Mouse (Mus musculus): ENCODE results near the gene Aes.
A peak's percentile ranks its signal among the peaks of the same experiment; 100 is the strongest.

The Aes gene

DNA sequence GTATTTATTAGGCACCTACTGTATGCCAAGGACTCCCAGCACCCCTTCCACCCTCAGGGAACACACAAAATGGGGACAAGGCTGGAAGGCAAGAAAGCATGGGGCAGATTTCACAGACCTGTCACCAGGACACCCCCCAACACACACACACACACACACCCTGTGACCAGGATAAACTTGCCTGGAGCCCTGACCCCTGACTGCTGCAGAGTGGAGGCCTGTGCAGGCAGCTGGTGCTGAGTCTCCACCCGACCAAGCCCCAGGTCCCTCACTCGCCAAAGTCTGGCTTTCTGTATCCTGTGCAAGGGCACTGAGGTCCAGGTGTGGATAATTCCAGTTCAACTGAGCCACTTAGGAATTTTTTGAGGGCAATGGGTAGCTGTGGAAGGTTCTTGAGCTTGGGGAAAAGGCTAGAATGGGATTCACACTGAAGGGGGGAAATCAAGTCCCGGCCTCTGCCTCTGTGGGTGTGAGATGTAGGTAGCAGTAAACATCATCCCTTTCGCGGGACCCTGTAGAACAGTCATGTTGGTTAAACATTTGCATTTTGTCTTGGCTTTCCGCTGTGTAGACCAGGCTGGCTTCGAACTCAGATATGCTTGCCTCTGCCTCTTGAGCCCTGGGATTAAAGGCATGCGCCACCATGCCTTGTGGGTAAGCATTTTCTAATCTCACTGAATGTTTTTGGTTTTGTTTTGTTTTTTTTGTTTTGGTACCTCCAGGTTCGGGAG is 10.4 kb downstream of the Aes start:
- DNase-seq: no peak

DNA sequence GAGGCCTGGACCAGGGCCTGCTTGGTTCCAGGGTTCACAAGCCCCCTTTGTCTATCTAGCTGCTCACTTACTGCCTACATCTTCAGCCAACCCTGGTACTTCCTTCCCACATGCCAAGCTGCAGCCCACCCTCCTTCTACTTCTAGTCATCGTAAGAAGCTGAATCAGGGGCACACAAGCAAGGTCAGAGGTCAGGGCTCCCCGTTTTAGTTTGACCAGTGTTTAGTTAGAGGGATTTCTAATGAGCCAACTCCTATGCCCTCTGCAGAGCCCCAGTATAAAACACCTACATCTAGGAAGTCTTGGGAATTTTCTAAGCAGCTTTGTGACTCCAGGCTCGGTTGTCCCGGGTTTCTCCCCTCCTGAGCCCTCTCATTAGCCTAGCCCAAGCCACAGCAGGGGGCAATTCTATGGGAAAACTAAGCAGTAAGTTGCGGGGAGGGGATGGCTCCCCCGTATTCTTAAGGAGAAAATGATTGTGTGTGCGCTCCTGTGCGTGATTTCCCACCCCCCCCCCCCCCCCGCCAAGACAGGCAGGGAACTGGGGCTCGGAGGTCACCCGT is 11.0 kb downstream of the Aes start:
- no peak for DNase-seq

DNA sequence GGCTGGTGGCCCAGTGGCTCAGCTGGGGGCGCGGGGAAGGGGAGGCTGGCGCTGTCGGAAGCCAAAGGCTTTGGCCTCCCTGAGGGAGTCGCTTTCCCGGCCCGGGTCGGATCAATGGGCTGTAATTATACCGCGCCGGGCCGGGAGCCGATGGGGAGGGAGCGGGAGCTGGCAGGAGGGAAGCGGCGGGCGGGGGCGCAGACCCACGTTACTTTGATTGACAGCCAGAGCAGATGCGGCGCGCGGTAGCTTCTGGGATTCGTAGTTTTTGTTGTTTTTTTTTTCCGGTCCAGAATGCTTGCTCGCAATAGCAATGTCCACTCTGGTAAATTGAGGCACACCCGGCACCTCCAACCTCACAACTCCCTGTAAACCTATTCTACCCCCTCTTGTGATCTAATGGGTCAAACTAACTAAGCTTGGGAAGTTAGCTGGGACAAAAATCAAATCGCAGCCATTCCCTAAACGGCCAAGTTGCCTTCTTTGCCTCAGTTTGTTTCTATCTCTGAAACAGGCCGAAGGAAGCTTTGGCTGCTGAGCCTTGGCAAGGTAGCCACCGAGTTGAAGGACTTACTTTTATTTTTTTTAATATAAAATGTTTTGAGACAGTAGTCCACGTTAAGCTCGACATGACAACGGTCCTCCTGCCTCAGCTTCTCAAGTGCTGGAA is 11.7 kb downstream of the Aes start:
- DNase-seq: peak; percentile 94 to 95

DNA sequence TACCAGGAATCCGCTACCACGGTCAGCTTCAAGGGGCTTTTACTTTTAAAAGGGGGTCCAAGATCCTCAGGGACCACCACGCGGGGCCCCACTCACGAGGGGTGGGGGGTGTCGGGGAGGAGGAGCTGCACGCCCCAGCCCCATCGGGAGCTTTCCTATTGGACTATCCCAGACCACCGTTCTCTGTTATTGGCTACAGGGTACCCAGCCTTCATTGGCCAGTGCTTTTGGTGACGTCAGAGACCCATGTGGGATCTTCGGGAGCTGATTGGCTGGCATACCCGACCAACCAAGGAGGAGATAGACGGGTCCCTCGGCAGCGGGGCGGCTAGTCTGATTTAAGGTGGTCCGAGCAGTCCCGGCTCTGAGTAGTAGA is 12.2 kb downstream of the Aes start:
- DNase-seq: peak; percentile 99 to 100

DNA sequence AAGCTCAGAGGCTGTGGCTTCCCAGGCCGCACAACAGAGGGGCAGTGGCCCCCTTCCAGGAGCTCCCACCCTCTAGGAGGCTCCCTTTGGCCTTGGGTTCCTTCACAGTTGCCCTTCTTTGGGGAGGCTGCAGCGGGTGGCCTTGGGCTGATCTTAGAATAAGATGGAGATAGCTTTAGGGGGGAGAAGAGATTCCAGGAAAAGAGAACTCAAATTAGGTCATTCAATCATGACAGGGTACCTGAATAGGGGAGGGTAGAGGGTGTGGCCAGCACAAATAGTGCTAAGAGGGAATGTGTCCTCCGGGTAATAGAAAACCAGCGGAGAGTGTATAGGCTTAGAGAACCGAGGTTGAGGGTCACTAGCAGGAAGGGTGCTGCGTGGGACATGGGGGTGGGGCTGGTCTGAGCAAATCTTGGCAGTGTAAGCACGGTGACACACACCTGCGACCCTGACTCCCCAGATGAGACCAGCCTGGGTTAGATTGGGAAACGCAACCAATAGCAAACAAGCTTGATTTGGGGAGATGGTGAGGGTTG is 12.9 kb downstream of the Aes start:
- peak in 1 of 2 experiments; percentile 48 for DNase-seq

DNA sequence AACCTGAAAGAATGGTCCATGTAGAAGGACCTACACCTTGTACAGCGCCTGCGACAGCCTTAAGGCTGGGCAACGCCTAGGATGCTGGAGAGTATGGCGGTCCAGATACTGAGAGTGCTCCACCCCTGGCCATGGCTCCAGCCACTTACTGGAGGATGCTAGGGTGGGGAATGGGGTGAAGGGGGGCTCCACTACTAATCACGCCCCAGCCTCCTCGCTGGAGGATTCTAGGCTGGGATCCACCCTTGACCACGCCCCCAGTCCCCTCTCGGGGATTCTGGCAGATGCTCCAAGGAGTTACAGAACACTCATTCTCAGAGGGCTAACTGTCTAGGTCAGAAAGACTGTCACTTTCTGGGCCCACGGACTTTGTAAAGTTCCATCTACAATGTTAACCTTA is 13.7 kb downstream of the Aes start:
- DNase-seq: peak in 1 of 2 experiments; percentile 52

DNA sequence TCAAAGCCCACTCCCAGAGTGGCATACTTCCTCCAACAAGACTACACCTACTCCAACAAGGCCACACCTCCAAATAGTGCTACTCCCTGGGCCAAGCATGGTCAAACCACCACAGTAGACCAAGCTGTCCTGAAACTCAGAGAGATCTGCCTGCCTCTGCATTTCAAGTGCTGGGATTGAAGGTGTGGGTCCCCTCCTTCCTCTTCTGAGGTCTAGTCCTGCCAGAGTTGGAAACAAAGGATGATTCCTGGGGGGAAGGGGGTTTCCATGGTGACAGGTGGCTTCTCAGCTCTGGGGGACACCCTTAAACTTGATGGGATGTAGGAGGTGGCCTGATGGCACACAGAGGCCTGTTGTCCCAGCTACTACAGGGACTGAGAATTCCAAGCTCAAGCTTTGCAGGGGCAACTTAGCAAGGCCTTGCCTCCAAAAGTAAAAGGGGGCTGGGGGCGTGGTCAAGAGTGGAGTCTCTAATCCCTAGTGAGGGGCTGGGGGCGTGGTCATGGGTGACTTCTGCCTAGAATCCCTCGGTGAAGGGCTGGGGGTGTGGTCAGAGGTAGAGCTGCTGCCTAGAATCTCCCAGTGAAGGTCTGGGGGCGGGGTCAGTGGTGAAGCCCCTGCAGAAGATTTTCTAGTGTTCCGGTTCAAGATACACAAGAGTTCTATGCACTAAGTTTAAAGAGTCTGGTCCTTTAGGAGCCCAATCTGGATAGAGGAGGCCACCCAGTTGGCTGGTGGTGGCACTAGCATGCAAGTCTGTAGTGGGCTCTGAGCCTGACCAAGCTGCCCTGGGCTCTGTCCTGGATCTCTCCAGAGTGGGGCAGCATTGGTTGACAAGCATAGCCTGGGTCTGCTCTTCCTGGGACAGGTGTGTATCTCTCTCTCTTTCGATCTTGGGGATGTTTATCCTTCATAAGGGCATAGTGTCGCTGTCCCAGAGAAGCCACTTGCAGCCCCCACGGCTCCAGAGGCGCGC is 15.1 kb downstream of the Aes start, which contains the start of gene Tle2:
TSS of gene Tle2 (plus strand) at position 481 of the 976 bp plus-strand sequence.
- no peak for DNase-seq

DNA sequence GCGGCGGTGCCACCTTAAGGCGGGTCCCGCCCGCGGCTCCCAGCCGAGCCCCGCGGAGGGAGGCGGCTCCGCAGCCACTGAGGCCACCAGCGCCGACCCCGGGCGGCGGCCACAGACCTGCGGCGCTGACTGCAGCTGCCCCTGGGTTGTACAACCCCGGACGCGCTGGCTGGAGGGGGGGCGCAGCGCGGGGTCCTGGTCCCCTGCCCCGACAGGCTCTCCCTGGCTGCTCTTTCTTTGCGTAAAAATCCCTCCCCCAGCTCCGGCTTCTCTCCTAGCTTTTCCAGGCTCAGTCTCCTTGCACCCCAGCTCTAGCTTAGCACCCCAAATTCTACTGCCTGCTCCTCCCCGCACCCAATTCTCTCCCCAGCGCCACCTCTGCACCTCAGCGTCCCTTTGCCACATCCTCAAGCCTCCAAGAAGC is 15.9 kb downstream of the Aes start:
- peak in 1 of 2 experiments; percentile 63 for DNase-seq

DNA sequence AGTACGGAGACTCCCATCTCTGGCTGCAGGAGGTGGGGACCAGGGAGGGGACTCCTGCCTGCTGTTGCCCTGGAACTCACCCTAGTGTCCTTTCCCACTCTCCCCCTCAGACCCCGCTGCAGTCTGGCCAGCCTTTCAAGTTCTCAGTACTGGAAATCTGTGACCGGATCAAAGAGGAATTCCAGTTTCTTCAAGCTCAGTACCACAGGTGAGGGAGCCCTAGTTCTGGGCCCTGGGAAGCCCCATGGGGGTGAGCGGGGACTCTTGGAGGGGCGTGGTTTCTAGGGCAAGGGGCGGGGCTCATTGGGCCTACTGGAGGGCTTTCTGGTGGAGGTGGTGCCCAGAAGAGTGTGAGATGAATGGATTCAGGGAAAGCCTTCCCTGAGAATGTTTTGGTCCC is 16.4 kb downstream of the Aes start:
- DNase-seq: peak in 1 of 2 experiments; percentile 59

DNA sequence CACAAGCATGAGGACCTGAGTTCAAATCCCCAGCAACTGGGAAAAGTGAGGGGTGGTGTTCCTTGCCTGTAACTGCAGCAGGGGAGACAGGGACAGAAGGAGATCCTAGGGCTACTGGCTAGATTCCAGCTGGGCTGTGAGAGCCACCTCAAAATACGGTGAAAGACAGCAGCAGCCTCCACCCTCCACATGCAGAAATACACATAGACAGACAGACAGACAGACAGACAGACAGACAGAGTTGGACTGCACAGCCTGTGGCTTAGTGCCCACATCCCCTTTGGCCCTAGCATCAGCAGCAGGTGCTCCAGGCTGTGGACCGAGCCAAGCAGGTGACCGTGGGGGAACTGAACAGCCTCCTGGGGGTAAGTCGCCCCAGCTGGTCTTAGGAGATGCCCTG is 20.7 kb downstream of the Aes start:
- no peak for DNase-seq

DNA sequence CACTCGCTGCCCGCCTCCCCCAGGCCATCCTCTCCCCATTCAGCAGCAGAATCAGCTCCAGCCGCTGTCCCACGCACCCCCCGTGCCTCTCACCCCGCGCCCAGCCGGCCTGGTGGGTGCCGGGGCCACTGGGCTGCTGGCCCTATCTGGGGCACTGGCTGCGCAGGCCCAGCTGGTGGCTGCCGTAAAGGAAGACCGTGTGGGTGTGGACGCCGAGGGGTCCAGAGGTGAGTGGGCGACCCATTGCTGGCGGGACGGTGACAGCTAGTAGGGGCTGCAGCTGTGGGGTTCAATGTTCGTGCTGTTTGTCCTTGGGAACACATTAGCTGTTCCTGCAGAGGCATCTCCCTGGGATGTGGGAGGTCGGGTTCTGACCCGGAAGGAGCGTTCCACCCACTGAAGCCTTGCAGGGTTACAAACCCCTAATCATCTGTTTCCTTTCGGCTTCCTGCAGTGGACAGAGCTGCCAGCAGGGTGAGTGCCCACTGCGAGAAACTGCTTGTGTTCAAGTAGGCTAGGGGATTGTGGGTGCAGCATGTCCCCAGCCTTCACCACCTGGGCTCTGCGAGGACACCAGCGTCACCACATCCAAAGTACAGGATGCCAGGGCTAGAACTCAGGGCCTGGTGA is 21.3 kb downstream of the Aes start:
- no peak for DNase-seq

DNA sequence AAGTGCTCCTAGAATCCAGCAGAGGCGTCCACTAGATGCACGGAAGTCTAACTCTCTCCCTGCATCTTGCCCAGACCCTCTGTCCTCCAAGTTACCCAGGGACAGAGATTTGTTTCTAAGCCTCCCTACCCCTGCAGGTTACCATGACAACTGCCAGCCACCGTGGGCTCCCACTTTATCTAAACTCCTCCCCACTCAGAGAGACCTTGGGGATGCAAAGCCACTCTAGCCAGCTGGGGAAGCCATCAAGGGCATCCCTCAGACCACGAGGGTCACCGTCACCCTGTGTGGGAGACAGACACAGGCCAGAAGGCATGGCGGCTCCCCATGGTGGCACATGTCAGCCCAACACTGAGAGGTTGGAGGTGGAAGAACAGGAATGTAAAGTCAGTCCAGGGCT is 24.1 kb downstream of the Aes start:
- DNase-seq: no peak

DNA sequence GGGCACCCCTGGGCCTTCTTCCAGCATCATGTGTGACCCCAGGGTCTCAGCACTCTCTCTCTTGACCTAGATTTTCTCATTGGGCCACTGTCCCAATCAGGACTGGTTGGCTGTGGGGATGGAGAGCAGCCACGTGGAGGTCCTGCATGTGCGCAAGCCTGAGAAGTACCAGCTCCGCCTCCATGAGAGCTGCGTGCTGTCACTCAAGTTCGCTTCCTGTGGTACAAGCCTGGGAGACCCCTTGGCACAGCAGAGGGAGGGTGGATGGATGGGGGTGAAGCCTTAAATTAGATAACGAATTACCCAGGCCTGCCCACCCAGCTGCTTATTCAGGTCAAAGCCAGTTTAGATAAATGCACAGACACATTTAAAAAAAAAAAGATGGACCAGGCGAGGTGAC is 29.5 kb downstream of the Aes start:
- no peak for DNase-seq

DNA sequence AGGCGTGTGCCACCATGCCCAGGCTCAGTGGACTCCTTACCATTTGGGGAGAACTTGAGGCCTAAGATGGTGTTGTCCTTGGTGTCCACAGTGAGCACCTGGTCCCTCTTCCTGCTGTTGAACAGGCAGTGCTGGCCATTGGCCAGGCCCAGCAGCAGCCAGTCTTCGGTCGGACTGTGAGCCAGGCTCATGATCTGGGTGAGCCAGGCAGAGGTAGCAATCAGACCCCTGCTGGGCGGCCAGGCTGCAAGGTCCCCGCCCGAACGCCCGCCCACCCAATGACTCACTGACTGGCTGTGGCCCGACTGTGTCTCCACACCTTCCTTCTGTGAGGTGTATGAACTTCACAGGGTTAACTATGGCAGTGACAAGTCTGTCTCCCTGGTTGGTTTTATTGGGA is 32.6 kb downstream of the Aes start:
- DNase-seq: no peak

DNA sequence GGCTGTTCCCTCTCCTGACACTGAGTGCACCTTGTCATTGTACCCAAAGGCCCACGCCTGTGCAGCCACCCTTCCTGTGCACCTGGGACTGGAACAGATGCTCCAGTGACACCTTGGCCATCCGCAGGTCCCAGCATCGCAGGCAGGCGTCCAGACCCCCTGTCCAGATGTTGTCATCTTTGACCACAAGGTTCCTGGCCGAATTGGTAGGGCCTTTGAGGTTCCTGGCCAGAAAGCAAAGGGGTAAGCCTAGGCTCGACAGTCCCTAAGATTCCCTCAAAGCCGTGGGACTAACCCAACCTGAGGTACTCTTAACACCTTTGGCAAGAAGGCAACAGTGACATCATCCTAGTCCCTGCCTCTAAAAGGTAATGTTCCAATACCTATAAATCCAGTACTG is 33.3 kb downstream of the Aes start:
- DNase-seq: no peak

DNA sequence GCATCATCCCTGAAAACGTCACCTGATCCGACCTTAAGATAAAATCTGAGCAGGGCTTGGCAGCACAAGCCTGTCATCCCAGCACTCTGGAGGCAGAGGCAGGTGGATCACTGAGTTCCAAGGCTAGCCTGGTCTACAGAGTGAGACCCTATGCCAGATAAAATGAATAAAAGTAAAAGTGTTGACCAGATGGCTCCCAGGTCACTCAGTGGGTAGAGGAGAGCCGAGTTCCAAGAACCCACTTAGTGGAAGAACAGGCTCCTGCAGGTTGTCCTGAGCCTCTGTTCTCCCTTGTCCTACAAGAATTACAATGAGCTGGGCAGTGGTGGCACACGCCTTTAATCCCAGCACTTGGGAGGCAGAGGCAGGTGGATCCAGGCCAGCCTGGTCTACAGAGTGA is 33.9 kb downstream of the Aes start:
- DNase-seq: no peak

DNA sequence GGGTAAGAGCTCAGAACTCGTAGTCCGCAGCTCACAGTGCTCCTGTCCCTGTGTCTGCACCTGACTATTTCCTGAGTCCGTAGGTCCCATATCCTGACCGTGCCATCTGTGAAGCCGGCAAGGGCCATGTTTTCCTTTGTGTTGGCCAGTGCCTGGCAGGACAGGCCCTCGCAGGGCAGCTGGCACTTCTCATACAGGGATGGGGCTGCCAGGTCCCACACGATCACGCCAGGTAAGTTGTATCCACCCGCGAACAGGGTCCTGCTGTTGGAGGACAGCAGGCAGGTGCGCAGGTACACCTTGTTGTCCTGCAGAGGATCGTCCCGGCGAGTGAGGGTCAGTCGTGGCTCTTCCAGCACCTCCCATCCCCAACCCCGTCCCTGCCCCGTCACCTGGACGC is 34.6 kb downstream of the Aes start:
- DNase-seq: no peak

DNA sequence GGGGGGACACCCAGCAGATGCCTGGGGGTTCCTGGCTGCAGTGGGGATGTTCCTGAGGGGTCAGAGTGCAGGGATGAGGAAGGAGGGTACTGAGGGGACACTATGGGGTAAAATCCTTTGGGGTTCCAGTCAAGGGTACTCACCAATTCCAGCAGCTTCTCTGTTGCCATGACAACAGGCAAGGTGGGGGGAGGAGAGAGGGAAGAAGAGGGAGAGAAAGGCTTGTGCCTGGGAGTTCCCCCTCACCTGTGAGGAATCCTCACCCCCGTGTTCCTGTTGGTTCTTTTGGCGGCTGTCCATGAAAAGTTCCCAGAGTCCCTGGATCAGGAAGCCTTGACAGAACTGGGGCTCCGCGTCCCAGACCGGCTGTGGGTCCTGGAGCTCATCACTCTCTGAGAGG is 36.3 kb downstream of the Aes start:
- no peak for DNase-seq

DNA sequence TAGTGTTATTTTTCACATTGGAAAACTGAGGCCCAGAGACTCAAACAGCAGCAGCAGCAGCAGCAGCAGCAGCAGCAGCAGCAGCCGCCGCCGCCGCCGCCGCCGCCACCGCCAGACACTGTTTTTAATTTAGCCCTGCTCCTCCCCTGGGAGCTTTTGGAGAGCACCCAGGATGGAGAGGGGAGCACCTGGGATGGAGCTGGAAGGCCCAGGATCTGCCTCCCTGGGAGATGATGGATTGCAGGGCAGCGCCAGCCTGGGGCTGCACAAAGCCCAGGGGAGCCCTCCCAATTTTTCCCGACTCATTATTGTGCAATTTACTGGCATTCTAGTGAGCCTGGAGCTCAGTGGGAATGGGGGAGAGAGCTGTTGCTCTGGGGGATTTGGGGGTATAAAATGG is 37.3 kb downstream of the Aes start:
- DNase-seq: peak; percentile 42 to 48

DNA sequence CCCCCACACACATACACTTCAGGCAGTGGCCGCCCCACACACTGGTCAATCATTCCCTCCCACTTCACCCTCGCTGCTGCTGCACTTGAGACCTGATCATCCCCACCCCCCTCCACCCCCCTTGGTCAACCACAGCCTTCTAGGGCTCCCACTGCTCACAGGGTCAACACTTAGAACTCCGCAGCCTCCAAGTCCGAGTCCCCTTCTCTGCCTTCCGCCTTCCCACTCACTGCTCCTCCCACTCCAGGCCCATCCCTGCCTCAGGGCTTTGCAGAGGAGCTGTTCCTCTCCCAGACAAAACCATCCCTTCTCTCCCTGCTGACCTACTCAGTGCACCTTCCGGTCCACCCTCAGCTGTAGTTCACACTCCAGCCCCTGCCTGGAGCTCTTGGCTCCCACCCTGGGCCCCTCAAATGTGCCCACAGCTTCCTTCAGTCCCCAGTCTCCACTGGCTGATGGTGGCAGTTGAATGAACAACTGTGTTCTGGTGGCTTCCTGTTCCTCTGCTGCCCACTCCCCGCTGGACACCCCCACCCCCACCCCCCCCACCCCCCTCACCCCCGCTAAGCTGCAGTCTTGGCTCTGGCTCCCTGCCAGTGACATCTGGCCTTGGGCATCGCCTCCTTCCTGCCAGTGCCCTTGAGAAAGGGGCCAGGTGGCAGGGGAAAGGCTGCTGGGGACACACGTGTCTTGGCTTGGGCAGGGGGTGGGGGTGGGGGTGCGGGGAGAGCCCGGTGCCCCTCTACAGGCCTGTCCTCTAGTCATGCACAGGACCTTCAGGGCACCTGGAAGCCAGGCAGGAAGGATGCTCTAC is 38.1 kb downstream of the Aes start:
- DNase-seq: peak; percentile 68 to 69

DNA sequence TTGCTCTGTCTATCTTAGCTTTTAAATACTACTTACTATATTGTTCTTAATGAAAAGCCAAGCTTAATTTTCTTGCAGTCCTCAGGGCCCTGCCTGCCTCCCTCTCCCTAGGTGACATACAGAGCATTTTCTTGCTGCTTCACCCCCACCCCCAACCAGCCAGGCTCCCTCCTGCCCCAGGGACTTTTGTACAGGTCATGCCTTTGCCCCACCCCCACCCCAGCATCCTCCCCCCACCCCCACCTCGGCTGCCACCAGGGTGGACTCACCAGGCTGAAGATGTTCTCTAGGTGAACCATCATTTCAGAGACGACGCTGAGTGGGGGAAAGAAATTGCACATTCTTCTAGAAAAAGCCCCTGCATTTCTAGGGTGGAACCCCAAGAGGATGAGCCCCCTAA is 39.1 kb downstream of the Aes start:
- no peak for DNase-seq
